Mouse (Mus musculus): ENCODE data around the gene Parp4. TPM values are rescaled to one million over a fixed set of nuclear protein-coding genes. Genes with fewer than 3 reads are reported as not detected.

Parp4 gene
- total RNA-seq, 2 experiments from 2014 or later, result 2.6 to 12.7 TPM

Other genes starting within 250 kb of the Parp4 start
- not detected in 2 replicates for gene Atp12a, start 210.6 kb upstream of the Parp4 start, total RNA-seq (2015; ENCODE audit: low replicate concordance)
- not detected in 2 replicates for gene Atp12a, start 210.6 kb upstream of the Parp4 start, total RNA-seq (2017; ENCODE audit: low replicate concordance)
- gene Rnf17, start 173.0 kb upstream of the Parp4 start, total RNA-seq (2015; ENCODE audit: low replicate concordance), result not detected in 2 replicates
- 5.4 TPM in 1 of 2 replicates, not detected in the other for gene Rnf17, start 173.0 kb upstream of the Parp4 start, total RNA-seq (2017; ENCODE audit: low replicate concordance)
- 6.1 and 9.4 TPM in 2 replicates for gene Cenpj, start 194 bp upstream of the Parp4 start, total RNA-seq (2015; ENCODE audit: low replicate concordance)
- 5.0 and 17.0 TPM in 2 replicates for gene Cenpj, start 194 bp upstream of the Parp4 start, total RNA-seq (2017; ENCODE audit: low replicate concordance)
- 12.1 and 20.4 TPM in 2 replicates for gene Mphosph8, start 92.6 kb downstream of the Parp4 start, total RNA-seq (2015; ENCODE audit: low replicate concordance)
- 6.3 and 10.3 TPM in 2 replicates for gene Mphosph8, start 92.6 kb downstream of the Parp4 start, total RNA-seq (2017; ENCODE audit: low replicate concordance)
- 8.3 and 29.7 TPM in 2 replicates for gene Pspc1, start 202.7 kb downstream of the Parp4 start, total RNA-seq (2015; ENCODE audit: low replicate concordance)
- 99.5 and 123 TPM in 2 replicates for gene Pspc1, start 202.7 kb downstream of the Parp4 start, total RNA-seq (2017; ENCODE audit: low replicate concordance)
- gene Zmym5, start 236.1 kb downstream of the Parp4 start, total RNA-seq (2015; ENCODE audit: low replicate concordance), result 26.3 and 28.2 TPM in 2 replicates
- gene Zmym5, start 236.1 kb downstream of the Parp4 start, total RNA-seq (2017; ENCODE audit: low replicate concordance), result 19.9 and 24.5 TPM in 2 replicates